Mouse (Mus musculus): ENCODE measurements at regions not wholly inside any gene's neighbourhood (a gene's known extent, or its start where the extent isn't known, plus 50 kb on each side); places are given as distances from the start of the nearest gene placed in this dataset.

GRCm38 (mm10) chr1:18531702-18532101, 266.8 kb upstream of the Defb41 start:
- TF ChIP-seq MXI1 (IDR thresholded peaks at IDR 0.05; ENCODE audit: low read depth, low read length): no peak

DNA sequence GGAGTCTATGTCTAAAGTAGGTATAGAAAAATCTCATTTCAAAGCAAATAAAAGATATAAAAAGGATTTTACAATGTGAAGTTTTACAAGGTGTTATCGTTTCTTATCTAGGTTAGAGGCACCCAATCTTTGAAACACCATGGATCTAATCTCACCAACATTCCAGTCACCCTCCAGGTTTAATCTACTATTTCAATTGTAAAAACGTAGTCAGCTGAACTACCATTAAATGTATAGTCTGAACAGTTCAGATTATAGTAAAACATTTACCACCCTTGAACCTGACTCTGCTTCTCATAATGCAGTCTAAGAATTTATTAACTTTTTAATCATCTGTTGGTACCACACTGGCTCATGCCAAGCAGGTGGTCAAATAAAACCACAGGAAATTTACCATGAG, 259.5 kb upstream of the Defb41 start:
- Histone ChIP-seq H3K9me3 (replicated peaks; ENCODE audit: insufficient read depth, low read length) (no peaks in the 10 kb centered on the region), H3K9ac (ENCODE audit: control insufficient read depth, low read depth, low read length, poor library complexity, severe bottlenecking) (no peak overlapping the region), H3K4me3 (ENCODE audit: control insufficient read depth in 1 of 2, insufficient read depth in 1 of 2, low read depth in 2 of 2, low read length in 2 of 2) (no peak overlapping the region), H3K4me1 (ENCODE audit: control insufficient read depth in 1 of 2, insufficient read depth in 2 of 2, low read length in 2 of 2) (no peaks in the 10 kb centered on the region), H3K79me2 (ENCODE audit: control insufficient read depth, insufficient read depth, low read length, poor library complexity) (no peaks in the 10 kb centered on the region), H3K36me3 (ENCODE audit: control insufficient read depth in 1 of 2, insufficient read depth in 2 of 2, low read length in 2 of 2) (no peaks in the 10 kb centered on the region), H3K27ac (ENCODE audit: control insufficient read depth, low read depth, low read length) (no peak overlapping the region), H3K27me3 (ENCODE audit: control insufficient read depth in 1 of 2, insufficient read depth in 2 of 2, low read length in 2 of 2) (no peaks in the 10 kb centered on the region)
- no peak for DNase-seq (ENCODE audit: low read depth, low spot score)
- no peak for TF ChIP-seq CHD2 (IDR thresholded peaks at IDR 0.05; ENCODE audit: low read length)
- TF ChIP-seq RCOR1 (IDR thresholded peaks at IDR 0.05; ENCODE audit: low read depth, low read length): no peak
- no peak for TF ChIP-seq HCFC1 (IDR thresholded peaks at IDR 0.05; ENCODE audit: low read depth, low read length)
- no peak for TF ChIP-seq TAL1 (IDR thresholded peaks at IDR 0.05; ENCODE audit: low read length)
- no peak for TF ChIP-seq E2F4 (IDR thresholded peaks at IDR 0.05; ENCODE audit: borderline replicate concordance, low read depth, low read length)
- no peak for TF ChIP-seq BHLHE40 (IDR thresholded peaks at IDR 0.05; ENCODE audit: borderline replicate concordance, low read depth, low read length)
- no peak for TF ChIP-seq POLR2AphosphoS2 (IDR thresholded peaks at IDR 0.05; ENCODE audit: low read length)
- TF ChIP-seq CHD1 (IDR thresholded peaks at IDR 0.05; ENCODE audit: low read depth, low read length): no peak
- no peak for TF ChIP-seq POLR2A (IDR thresholded peaks at IDR 0.05; ENCODE audit: control insufficient read depth in 1 of 2, insufficient read depth in 1 of 2, low read depth in 1 of 2, low read length in 2 of 2, poor library complexity in 1 of 2)
- TF ChIP-seq ETS1 (IDR thresholded peaks at IDR 0.05; ENCODE audit: low read depth, low read length): no peak
- TF ChIP-seq TBP (IDR thresholded peaks at IDR 0.05; ENCODE audit: low read depth, low read length): no peak
- no peak for TF ChIP-seq USF2 (IDR thresholded peaks at IDR 0.05; ENCODE audit: borderline replicate concordance in 1 of 2, insufficient read depth in 1 of 2, low read depth in 1 of 2, low read length in 2 of 2)
- no peak for TF ChIP-seq ELF1 (IDR thresholded peaks at IDR 0.05; ENCODE audit: low read depth, low read length)
- no peak for TF ChIP-seq KAT2A (conservative IDR thresholded peaks at IDR 0.05; ENCODE audit: low read depth, low read length)
- no peak for TF ChIP-seq POLR2AphosphoS5 (IDR thresholded peaks at IDR 0.05; ENCODE audit: borderline replicate concordance, low read depth, low read length)
- no peak for TF ChIP-seq USF1 (IDR thresholded peaks at IDR 0.05; ENCODE audit: low read depth, low read length)
- TF ChIP-seq MYC (IDR thresholded peaks at IDR 0.05; ENCODE audit: low read depth, low read length): no peak
- no peak for TF ChIP-seq ZKSCAN1 (IDR thresholded peaks at IDR 0.05; ENCODE audit: low read depth, low read length)
- no peak for TF ChIP-seq MAZ (IDR thresholded peaks at IDR 0.05; ENCODE audit: low read depth, low read length)

More at GRCm38 (mm10) chr1:18531702-18532101, 266.8 kb upstream of the Defb41 start:
- Histone ChIP-seq H3K4me1 (ENCODE audit: control insufficient read depth in 1 of 2, insufficient read depth in 2 of 2, low read length in 2 of 2) (no peaks in the 10 kb centered on the region), H3K27ac (ENCODE audit: control insufficient read depth, low read depth, low read length) (no peak overlapping the region), H3K79me2 (ENCODE audit: control insufficient read depth, insufficient read depth, low read length, poor library complexity) (no peaks in the 10 kb centered on the region), H3K36me3 (ENCODE audit: control insufficient read depth in 1 of 2, insufficient read depth in 2 of 2, low read length in 2 of 2) (no peaks in the 10 kb centered on the region), H3K9me3 (replicated peaks; ENCODE audit: insufficient read depth, low read length) (no peaks in the 10 kb centered on the region), H3K9ac (ENCODE audit: control insufficient read depth, low read depth, low read length, poor library complexity, severe bottlenecking) (no peak overlapping the region), H3K4me3 (ENCODE audit: control insufficient read depth in 1 of 2, insufficient read depth in 1 of 2, low read depth in 2 of 2, low read length in 2 of 2) (no peak overlapping the region), H3K27me3 (ENCODE audit: control insufficient read depth in 1 of 2, insufficient read depth in 2 of 2, low read length in 2 of 2) (no peaks in the 10 kb centered on the region)
- no peak for DNase-seq (ENCODE audit: low read depth, low spot score)
